Mouse (Mus musculus) WW6 (cell line): ENCODE data around the gene Gm42417.
"Not testable (repeated sequence)": the region's sequence is repeated elsewhere in the genome, so short reads cannot be mapped to it uniquely, and the experiment has no call there.

ENCODE experiments used
- DNase-seq: peaks from one replicate; pipeline ENCODE4 v3.0.0-alpha.2; 2013; ENCODE audit warnings: low read depth, low spot score

Gene Gm42417

DNA sequence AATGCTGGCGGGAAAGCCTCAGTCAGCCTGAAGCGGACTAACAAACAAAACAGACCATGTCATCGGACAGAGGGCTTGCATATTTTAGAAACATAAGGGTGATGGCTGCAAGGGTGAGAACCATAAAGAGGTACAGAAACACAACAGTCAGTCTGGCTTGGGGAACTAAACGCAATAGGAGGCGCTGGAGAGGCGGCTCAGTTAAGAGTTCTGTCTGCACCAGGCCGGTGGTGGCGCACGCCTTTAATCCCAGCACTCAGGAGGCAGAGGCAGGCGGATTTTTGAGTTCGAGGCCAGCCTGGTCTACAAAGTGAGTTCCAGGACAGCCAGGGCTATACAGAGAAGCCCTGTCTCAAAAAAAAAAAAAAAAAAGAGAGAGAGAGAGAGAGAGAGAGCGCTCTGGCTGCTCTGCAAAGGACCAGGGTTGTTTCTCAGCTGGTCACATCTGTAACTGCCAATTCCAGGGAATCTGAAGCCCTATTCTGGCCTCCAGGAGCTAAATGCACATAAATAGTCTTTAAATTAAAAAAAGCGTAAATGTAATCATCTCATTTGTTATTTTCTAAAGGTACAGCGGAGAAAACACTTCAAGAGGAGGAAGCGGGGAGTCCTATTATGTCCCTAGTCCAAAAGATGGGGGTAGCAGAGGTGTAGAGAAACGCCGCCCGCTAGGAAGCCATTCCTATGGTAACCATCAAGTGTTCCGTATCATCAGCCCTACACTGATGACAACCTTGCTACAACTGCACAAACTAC, 6.8 kb upstream of the Gm42417 start:
- DNase-seq = no peak

DNA sequence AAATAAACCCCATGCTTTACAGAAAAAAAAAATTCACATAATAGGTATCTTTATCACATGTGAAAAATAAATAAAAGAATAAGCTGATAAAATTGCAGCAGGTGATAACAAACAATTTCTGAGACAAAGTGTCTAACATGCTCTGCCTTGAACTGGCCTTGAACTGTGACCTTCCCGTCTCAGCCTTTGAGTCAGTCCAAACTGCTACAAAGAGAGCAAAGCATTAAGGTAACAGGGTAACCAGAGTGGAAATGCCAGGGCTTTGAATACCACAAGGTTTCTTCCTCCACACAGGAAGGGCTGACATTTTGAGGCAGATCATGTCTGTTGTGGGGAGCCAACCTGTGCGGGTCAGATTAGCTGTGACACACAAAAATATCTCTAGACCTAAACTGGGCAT, 6.2 kb upstream of the Gm42417 start:
- no peak for DNase-seq

DNA sequence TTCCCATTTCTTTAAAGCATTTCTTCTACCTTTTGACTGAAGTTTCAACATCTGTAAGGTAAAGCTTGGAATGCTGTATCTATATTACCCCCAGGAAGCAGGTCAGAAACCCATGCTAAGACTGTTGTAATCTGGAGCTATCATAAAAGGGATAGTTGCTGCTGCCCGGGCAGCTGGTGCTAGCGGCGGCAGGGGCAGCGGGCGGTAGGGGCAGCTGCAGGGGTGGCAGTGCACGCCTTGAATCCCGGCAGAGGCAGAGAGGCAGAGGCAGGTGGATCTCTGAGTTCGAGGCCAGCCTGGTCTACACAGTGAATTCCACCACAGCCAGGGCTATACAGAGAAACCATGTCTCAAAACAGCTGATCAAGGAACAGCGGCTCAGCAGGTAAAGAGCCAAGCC, 3.7 kb upstream of the Gm42417 start:
- DNase-seq = no peak

DNA sequence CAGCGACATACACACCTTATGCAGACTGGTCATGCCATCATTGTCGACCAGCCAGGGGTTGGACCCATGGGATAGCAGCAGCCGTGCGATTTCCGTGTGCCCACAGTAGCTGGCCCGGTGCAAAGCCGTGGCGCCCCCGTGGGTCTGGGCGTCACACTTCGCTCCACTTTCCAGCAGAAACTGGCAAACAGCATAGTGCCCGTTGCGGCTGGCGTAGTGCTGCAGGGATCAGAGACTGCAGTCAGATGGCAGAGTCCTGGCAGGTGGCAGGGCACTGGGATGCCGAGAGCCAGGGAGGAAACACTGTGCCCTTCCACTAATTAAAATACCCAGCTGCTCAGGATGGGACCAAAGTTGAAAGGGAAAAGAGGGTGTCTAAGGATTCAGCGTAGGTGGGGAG, 2.6 kb upstream of the Gm42417 start:
- DNase-seq = no peak

DNA sequence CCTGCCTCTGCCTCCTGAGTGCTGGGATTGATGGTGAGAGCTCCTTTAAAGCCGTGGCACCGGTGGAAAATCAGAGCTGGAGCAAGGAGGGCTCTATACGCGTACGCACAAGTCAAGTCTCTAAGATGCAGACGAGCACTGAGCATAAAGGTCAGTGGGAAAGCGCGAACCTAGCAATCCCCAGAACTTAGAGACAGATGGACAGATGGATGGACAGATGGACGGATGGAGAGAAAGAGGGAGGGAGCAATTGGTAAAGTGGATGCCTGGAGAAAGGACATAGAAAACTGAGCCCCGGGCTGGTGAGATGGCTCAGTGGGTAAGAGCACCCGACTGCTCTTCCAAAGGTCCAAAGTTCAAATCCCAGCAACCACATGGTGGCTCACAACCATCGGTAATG, 1.6 kb upstream of the Gm42417 start:
- no peak for DNase-seq

DNA sequence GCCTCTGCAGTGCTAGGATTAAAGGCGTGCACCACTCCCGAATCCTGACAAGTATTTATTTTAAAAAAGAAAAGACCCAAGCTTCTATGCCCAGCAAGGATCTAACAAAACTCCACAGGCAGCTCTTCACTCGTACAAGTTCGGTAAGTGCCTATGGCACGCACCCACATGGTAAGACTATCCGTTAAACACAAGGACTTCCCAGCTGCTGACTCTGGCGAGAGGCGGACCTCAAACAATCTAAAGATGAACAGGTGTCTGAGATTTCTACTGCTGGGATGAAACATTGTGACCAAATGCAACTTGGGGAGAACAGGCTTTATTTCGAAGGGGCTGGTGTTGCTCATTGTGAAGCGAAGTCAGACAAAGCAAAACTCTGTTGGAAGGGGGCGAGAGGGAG, 903 bp upstream of the Gm42417 start:
- no peak for DNase-seq

DNA sequence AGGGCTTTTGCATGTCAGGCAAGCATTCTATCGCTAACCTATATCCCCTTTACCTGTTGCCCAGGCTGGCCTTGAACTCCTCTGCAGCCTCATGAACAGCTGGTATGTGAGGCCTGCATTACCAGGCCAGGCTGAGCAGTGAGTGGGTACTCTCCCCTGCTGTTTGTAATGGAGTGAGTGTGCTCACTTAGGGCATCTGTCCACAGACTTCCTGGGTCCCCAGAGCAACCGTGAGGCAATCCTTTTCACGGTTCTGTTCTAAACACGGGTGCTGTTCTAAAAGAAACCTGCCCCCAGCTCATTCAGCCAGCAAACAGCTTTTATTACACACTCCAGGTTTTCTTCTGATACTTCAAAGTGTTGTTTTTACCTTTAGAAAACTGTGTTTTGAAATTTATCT, 502 bp downstream of the Gm42417 start:
- no peak for DNase-seq

DNA sequence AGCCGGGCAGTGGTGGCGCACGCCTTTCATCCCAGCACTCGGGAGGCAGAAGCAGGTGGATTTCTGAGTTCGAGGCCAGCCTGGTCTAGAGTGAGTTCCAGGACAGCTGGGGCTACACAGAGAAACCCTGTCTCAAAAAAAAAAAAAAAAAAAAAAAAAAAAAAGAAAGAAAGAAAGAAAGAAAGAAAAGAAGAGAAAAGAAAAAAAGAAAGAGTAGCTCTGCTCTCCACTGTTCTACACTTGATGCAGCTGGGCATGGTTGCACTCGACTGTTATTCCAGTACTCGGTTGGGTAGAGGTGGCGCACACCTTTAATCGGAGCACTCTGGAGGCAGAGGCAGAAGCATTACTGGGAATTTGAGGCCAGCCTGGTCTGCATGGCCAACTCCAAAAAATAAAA, 2.4 kb downstream of the Gm42417 start, which contains the start of gene Ankrd23:
Gene Ankrd23, minus strand, starts transcription at position 101 of the 400 bp plus-strand sequence.
- not testable (repeated sequence) for DNase-seq

DNA sequence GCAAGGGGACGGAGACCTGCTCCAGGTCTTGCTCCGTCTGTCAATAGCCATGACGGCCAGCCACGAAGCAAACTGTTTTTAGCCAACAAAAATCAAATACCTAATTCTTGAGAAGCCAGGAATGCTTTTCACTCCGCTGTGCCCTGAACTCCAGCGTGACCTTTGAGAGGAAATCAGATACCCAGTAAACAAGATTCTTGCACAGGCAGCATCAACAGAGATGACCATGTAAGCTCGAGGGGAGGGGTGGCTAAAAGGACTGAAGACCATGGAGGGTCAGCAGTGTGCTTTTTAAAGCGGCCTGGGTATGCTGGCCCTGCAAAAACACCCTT, 2.9 kb downstream of the Gm42417 start:
- no peak for DNase-seq

DNA sequence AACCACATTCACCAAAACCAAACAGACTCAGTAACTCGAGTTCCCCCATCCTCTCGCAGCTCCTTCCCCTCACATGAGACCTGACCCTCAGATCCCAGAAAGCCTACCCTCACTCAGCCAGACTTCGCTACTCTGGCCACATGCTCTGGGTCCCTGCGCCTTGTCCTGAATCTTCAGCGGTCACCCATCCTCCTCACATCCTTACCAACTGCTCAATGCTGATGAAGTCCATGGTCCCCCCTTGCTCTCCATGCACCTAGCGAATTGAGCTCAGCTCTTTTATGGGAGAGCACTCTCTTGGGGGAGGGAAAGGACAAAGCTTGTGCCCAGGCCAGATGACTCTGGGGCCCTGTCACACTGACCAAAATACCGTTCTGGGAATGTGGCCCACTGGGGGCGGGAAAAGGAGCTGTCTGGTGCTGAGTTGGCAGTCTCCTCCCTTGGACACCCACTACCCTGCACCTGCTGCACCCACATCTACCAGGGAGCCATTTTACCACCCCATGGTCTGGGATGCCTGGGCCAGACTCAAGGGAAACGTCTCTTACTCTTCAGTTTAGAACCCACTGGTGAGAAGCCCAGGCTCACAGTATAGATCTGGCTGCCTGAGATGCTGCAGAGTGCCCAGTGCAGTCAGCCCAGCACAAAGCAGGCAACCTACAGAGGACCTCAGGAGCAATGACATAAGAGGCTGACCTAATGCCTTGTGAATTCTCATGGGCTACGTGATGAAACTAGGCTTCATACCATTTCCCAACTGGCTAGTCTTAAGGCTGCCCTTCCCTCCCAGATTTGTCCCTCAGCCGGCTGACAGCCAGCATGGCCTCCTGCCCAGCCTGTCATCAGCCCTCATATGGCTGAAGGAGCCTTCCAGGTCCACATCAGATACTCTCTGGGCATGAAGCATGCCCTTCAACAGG, 3.5 kb downstream of the Gm42417 start:
- DNase-seq = no peak

DNA sequence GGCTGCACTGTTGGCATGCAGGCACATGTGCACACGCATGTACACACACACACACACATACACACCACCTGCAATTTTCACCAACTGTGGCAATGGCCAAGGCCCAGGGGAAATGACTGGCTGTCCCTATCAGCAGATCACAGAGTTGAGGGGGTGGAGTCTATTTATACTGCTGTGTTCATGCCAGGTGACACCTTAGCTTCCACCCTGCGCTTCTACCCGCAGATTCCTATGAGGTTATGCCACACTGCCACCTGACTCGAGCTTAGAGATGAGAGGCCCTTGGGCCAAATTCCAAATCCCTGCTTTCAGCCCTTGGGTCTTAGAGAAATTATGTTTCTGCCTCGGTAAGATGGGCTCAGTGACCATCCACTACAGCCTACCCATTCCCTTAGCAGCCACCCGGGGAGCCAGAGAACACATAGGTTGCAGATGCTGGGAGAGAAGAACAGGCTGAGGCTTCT, 4.6 kb downstream of the Gm42417 start:
- DNase-seq = no peak

DNA sequence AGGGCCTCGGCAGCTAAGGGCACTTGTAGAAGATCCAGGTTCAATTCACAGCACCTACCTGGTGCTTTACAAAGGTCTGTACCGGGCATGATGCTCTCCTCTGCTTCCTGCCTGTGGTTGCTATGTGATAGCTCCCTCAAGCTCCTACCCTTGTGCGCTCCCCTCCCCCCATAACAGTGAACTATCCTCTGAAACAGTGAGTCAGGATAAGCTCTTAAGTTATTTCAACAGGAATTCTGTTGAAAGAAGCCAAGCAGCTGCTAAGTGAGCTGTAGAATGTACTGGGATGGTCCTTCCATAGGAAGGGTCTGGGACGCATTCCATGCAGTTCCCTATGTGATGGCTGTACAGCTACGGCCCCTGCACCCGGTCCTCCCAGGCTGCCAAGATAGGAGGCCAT, 5.7 kb downstream of the Gm42417 start:
- no peak for DNase-seq

DNA sequence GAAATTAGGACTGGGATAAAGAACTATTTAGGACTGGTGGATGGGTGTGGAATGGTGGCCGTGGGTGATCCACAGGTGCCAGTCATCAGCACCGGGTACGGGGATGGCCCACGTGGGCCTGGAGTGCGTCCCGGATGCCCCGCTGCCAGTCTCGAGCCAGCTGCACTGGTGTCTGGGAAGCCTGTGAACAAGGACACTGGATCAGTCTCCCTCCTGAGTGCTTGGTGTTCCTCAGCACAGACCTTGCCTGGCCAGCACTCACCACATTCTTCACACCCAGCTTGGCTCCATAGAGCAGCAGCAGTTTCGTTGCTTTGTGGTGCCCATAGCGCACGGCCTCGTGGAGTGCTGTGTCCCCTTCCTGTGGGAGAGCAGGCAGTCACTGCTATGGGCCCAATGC, 7.8 kb downstream of the Gm42417 start:
- DNase-seq = no peak

DNA sequence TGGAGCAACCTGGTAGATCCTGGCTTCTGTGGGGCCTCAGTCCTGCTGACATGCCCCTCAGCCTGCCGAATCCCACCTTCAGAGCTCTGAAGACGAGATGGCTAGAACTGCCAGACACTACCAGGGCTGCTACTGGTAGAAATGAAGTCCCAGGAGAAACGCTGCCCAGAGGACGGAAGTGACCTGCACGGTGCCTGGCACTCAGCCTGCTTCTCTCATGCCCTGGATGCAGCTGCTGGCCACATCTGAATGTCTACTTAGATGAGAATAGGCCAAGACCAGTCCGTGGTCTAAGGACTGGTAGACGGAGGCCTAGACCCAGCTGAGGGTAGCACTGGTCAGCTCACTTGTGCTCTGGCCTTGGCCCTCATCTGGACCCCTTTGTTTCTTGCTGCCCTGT, 8.3 kb downstream of the Gm42417 start:
- DNase-seq = no peak

DNA sequence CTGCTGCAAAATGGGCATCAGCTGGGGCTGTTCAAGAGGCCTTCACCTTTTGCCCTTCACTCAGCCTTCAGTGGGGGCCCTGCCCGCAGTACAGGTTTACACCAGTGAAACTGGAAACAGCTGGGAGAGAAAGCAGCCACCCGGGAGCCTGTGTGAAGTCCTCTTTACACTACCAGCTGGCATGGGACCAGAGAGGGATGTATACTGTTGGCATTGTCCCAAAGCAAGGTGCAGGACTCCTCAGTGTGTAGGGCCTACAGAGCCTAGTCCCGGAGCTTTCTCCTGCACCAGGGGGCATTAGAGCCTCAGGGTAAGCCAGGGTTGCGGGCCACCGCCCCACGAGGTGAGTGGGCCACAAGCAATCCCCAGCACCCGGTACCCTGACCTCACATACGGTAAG, 8.7 kb downstream of the Gm42417 start:
- DNase-seq = no peak

DNA sequence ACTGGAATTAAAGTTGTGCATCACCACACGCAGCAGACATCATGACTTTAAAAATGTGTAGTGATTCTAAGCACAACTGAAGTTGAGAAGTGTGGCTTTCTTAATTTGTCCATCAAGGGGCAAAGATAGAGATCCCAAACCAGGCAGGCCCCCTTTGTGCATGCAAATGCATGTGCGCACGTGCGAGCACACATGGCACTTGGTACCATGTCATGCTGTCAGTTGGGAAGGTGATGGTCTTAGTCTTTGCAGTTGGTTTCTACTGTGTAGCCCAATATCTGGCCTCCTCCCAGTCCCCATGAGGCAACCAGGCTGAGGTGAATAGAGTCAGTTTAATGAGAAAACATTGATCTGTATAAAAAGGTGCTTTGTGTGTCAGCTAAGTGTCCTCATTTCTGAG, 9.4 kb downstream of the Gm42417 start:
- DNase-seq = no peak

DNA sequence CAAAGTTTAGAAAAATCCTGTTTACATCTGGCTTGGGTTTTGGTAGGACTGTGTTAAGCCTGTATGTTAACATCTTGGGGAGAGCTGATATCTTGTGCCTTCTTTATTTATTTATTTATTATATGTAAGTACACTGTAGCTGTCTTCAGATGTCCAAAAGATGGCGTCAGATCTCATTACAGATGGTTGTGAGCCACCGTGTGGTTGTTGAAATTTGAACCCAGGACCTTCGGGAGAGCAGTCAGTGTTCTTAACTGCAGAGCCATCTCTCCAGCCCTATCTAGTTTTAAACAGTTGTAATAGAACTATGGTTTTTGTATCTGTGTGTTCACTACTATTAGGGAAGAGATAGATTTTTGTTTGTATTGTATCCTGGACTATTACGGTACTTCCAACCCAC, 10.0 kb downstream of the Gm42417 start:
- no peak for DNase-seq

DNA sequence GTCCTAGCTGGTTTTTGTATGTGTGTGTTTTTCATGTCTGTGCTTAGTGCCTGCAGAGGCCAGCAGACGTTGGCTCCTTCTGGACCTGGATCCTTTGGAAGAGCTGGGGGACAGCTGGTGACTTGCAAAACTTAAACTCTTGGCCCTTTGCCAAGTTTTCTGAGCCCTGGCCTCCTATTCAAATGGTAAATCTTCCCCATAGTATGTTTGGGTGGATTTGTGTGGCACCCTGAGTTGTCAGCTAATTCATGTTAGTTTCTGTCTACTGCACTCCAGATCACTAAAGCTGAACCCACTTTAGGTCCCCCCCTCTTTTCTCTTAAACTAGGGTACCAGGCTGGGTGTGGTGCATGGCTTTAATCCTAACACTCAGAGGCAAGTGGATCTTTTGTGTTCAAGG, 10.9 kb downstream of the Gm42417 start:
- DNase-seq = no peak

DNA sequence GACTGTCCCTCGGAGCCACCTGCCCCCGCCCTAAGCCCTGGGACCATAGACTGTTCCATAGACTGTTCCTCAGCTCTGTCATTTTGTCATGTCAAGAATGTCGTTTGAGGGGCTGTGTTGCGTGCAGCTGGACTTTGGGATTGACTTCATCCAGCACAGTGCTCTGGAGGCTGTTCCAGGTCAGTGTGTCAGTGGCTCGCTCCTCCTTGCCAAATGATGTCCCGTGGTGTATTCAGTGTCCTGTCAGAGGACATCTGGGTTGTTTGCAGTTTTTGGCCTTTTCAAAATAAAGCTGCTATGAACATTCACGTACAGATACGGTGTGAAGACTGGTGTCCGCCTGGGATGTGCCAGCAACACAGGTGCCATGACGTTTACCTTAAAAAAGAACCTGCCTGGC, 12.3 kb downstream of the Gm42417 start:
- DNase-seq = no peak

DNA sequence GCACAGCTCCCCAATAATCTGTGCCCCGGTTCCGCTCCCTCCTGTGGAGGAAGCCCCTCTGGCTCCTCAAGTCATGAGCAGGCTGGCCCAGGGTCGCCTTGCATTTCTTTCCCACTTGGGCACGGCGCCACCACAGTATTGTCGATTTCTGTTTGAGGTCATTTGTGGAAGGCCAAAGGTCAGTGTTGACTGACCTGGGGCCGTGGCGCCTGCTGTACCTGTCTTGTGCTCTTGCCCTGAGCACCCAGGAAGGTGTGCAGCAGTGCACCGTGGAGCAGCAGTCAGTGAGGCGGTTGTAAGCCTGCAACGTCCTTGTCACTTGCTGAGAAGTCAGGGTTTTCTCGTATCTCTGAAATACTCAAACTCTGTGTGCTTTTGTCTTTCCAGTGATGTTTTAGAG, 13.5 kb downstream of the Gm42417 start:
- DNase-seq = no peak

DNA sequence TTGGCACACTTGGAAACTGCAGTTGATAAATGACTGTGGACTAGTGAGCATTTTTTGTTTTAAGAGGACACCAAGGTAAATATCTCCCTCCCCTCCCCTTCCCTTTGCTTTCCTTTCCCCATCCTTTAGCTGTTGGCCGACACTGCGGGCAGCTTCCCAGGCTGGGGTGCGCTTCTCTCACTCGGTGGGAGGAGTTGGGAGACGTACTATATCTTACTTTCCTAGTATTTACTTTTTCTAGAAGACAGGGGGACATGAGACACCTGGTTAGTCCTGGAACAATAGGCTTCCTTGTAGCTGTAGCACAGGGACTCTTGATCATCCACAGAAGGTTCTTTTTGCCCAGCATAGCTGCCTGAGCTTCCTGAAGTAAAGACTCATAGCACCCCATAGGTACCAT, 15.2 kb downstream of the Gm42417 start:
- DNase-seq = no peak

DNA sequence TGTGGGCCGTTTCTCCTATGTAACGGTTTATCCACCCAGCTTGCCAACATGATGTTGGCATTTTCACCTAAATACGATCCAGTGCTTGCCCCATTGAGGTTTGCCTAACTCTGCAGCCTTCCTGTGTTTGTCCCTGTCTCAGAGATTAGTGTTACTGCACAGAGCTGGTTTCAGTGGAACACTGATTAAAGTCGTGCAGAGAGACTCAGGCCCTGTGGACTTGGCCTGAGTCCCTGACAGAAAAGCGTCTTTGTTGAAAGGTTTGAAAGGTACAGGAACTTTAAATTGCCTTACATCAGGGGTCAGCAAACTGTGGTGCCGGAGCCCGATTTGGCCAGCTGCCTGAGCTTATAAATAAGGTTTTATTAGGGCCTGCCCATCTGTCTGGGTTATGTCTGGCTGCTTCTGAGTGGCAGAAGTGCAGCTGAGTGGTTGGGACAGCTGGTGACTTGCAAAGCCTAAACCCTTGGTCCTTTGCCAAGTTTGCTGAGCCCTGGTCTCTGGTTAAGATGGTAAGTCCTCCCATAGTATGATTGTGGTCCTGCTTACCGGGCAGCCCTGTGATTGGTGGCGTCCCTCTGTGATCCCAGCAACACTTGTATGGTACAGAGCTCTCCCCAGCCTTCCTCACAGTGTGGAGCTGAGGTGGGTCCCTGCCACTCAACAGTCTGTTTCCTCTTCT, 15.8 kb downstream of the Gm42417 start:
- DNase-seq = no peak
